Mouse (Mus musculus) lung, postnatal 4 days (tissue): ENCODE measurements around the gene Fam131b.

ENCODE experiments used
- DNase-seq, 2 experiments: peaks; one replicate each; pipeline ENCODE4 v3.0.0; 2021

The Fam131b gene

GRCm38 (mm10) chr6:42326509-42326908 lies 2.1 kb upstream of the Fam131b start:
- no peak for DNase-seq

- DNase-seq, result peak; percentile 68 to 85
Observed at GRCm38 (mm10) chr6:42325268-42325609, 796 bp upstream of the Fam131b start.

GRCm38 (mm10) chr6:42324067-42324481 lies 369 bp downstream of the Fam131b start:
- DNase-seq, result peak in 1 of 2 experiments; percentile 29

GRCm38 (mm10) chr6:42323371-42324066 lies 924 bp downstream of the Fam131b start:
- DNase-seq, result no peak

GRCm38 (mm10) chr6:42318293-42318692 lies 6.2 kb downstream of the Fam131b start:
- no peak for DNase-seq

- no peak for DNase-seq
Observed at GRCm38 (mm10) chr6:42310427-42311053, 13.9 kb downstream of the Fam131b start.

- no peak for DNase-seq
Observed at GRCm38 (mm10) chr6:42309816-42310378, 14.5 kb downstream of the Fam131b start.

- DNase-seq, result no peak
Observed at GRCm38 (mm10) chr6:42299362-42299761, 25.1 kb downstream of the Fam131b start.

- no peak for DNase-seq
Observed at GRCm38 (mm10) chr6:42295549-42296094, 28.8 kb downstream of the Fam131b start.

GRCm38 (mm10) chr6:42293327-42293726 lies 31.1 kb downstream of the Fam131b start:
- DNase-seq, result no peak

- no peak for DNase-seq
Observed at GRCm38 (mm10) chr6:42287562-42287961, 36.9 kb downstream of the Fam131b start.

- no peak for DNase-seq
Observed at GRCm38 (mm10) chr6:42286448-42286847, 38.0 kb downstream of the Fam131b start, which contains the start of gene Clcn1. Gene Clcn1, plus strand, starts transcription at chr6:42286685.

- DNase-seq, result no peak
Observed at GRCm38 (mm10) chr6:42282865-42283528, 41.4 kb downstream of the Fam131b start.

- DNase-seq, result no peak
Observed at GRCm38 (mm10) chr6:42276151-42276550, 48.3 kb downstream of the Fam131b start.

GRCm38 (mm10) chr6:42270817-42271216 lies 53.6 kb downstream of the Fam131b start:
- DNase-seq, result no peak

- DNase-seq, result no peak
Observed at GRCm38 (mm10) chr6:42265391-42266330, 58.8 kb downstream of the Fam131b start.
